In genomic region chr10:42192951-42193350, GRCm38 (mm10) we compare ENCODE assay signal across 21 mouse cellular contexts.
A peak's percentile ranks its signal among the peaks of the same experiment; 100 is the strongest.
DNase-seq lines count a peak whose midpoint lies in the region; ATAC-seq lines count a peak whose summit lies in the region.
"Had no signal": no experiment of that assay in that cellular context is flagged by ENCODE, and none has a peak within 500 bp of the region (broad histone marks: within the 10 kb centered on the region; RNA-seq: fewer than 3 reads in every experiment).

No protein-coding gene starts in this region.

- ATAC-seq in megakaryocyte progenitor cell, adult 5-6 weeks (replicated peaks; ENCODE audit: poor library complexity): peak; percentile 17; the same call in 1 of the 2 replicates
- ATAC-seq in forebrain, embryonic 14.5 days: no peak
- no peak for ATAC-seq in intestine, embryonic 16.5 days
- ATAC-seq: forebrain, embryonic 15.5 days; intestine, embryonic 15.5 days; liver, postnatal 0 days; midbrain, embryonic 13.5 days; Patski had no signal

- H3K27me3 ChIP-seq in forebrain, embryonic 14.5 days (replicated peaks; ENCODE audit: control insufficient read depth, insufficient read depth, low read length): no peaks in the 10 kb centered on the region
- no peaks in the 10 kb centered on the region for H3K27me3 ChIP-seq in intestine, embryonic 16.5 days (replicated peaks; ENCODE audit: control insufficient read depth, insufficient read depth, low read length)
- H3K27me3 ChIP-seq: embryonic facial prominence, embryonic 15.5 days; forebrain, embryonic 15.5 days; intestine, embryonic 15.5 days; limb, embryonic 12.5 days; midbrain, embryonic 13.5 days; neural tube, embryonic 12.5 days; Patski had no signal

- peaks cover 14% of the 10 kb centered on the region for H3K36me3 ChIP-seq in forebrain, embryonic 14.5 days (ENCODE audit: control insufficient read depth, insufficient read depth, low read length)
- peaks cover 13% of the 10 kb centered on the region for H3K36me3 ChIP-seq in intestine, embryonic 16.5 days (ENCODE audit: control insufficient read depth, insufficient read depth, low read length)

- peaks cover 7% of the 10 kb centered on the region; the same call in 1 of the 2 replicates for H3K9me3 ChIP-seq in forebrain, embryonic 14.5 days (replicated peaks; ENCODE audit: control insufficient read depth, low read length)
- peaks cover 8% of the 10 kb centered on the region for H3K9me3 ChIP-seq in intestine, embryonic 16.5 days (ENCODE audit: control insufficient read depth, low read length)
- H3K9me3 ChIP-seq: embryonic facial prominence, embryonic 15.5 days; forebrain, embryonic 15.5 days; intestine, embryonic 15.5 days had no signal

- H3K9ac ChIP-seq in forebrain, embryonic 14.5 days (ENCODE audit: low read length): no peak overlapping the region
- no peak overlapping the region for H3K9ac ChIP-seq in intestine, embryonic 16.5 days (ENCODE audit: low read depth, low read length)
- H3K9ac ChIP-seq: embryonic facial prominence, embryonic 15.5 days; forebrain, embryonic 15.5 days; intestine, embryonic 15.5 days; limb, embryonic 12.5 days; liver, postnatal 0 days; midbrain, embryonic 13.5 days; neural tube, embryonic 12.5 days had no signal

- no peak overlapping the region for H3K4me3 ChIP-seq in forebrain, embryonic 14.5 days (ENCODE audit: low read depth, low read length)
- no peak overlapping the region for H3K4me3 ChIP-seq in intestine, embryonic 16.5 days (ENCODE audit: low read length)
- H3K4me3 ChIP-seq: embryonic facial prominence, embryonic 15.5 days; forebrain, embryonic 15.5 days; gastrocnemius, adult 2 months; intestine, embryonic 15.5 days; limb, embryonic 12.5 days; midbrain, embryonic 13.5 days; neural tube, embryonic 12.5 days had no signal

- peaks cover 4% of the 10 kb centered on the region for H3K4me1 ChIP-seq in forebrain, embryonic 14.5 days (ENCODE audit: control insufficient read depth, insufficient read depth, low read length)
- H3K4me1 ChIP-seq in intestine, embryonic 16.5 days (ENCODE audit: control insufficient read depth, insufficient read depth, low read length): peaks cover 52% of the 10 kb centered on the region

- H3K4me2 ChIP-seq in forebrain, embryonic 14.5 days (ENCODE audit: low read length): no peak overlapping the region
- no peak overlapping the region for H3K4me2 ChIP-seq in intestine, embryonic 16.5 days (ENCODE audit: low read depth, low read length)
- H3K4me2 ChIP-seq: embryonic facial prominence, embryonic 15.5 days; forebrain, embryonic 15.5 days; intestine, embryonic 15.5 days; limb, embryonic 12.5 days; midbrain, embryonic 13.5 days; neural tube, embryonic 12.5 days had no signal

- 50% methylated on average over 6 of the region's 6 CpGs for WGBS in forebrain, embryonic 14.5 days
- 25% methylated on average over 6 of the region's 6 CpGs for WGBS in intestine, embryonic 16.5 days

- H3K27ac ChIP-seq in forebrain, embryonic 14.5 days (ENCODE audit: low read depth, low read length): no peak overlapping the region
- no peak overlapping the region for H3K27ac ChIP-seq in intestine, embryonic 16.5 days (ENCODE audit: low read length)
- H3K27ac ChIP-seq: embryonic facial prominence, embryonic 15.5 days; forebrain, embryonic 15.5 days; gastrocnemius, adult 2 months; intestine, embryonic 15.5 days; limb, embryonic 12.5 days; midbrain, embryonic 13.5 days; neural tube, embryonic 12.5 days had no signal

- peak; percentile 19 for DNase-seq in spleen, adult 12 weeks (ENCODE audit: low spot score)
- DNase-seq in spleen, postnatal 14 days (ENCODE audit: low spot score in 2 of 2): no peak
- peak; percentile 22 for DNase-seq in ZHBTc4 (ENCODE audit: low read depth, low spot score)
- DNase-seq in yolk sac, embryonic 10.5 days (ENCODE audit: low spot score): peak; percentile 54
- DNase-seq in testis, postnatal 10 days (ENCODE audit: low spot score): no peak
- DNase-seq in forebrain, embryonic 14.5 days (ENCODE audit: low spot score): no peak
- DNase-seq: adrenal gland, postnatal 10 days; cerebellum, postnatal 14 days; gastrocnemius, adult 2 months; kidney, postnatal 10 days; liver, postnatal 0 days; lung, postnatal 36 days had no signal

Comparison
In these comparisons a context has a peak if more than half of its experiments do, and no peak if none do; other contexts are left out.
1. DNase-seq: peak in spleen, adult 12 weeks (single experiment), ZHBTc4 (single experiment) and yolk sac, embryonic 10.5 days (single experiment); none in spleen, postnatal 14 days (0 of 2), testis, postnatal 10 days (single experiment) and forebrain, embryonic 14.5 days (single experiment).